Mouse (Mus musculus): ENCODE results near the gene Hist1h1e.
"Not testable (repeated sequence)": the region's sequence is repeated elsewhere in the genome, so short reads cannot be mapped to it uniquely, and the experiment has no call there.

The Hist1h1e gene

DNA sequence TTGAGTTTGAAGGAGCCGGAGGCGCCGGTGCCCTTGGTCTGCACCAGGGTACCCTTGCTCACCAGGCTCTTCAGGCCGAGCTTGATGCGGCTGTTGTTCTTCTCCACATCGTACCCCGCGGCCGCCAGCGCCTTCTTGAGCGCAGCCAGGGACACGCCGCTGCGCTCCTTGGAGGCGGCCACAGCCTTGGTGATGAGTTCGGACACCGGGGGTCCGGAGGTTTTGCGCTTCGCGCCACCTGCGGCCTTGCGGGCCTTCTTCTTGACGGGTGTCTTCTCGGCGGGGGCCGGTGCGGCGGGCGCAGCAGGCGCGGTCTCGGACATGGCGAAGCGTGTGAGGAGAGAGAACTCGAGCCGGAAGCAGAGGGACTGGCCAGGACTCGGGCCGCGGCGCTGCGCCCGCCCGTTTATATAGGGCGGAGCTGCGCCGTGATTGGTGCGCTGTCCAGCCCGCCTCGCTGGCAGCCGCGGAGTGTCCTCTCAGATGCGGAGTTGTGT, at the start of gene Hist1h1e:
Gene Hist1h1e (minus strand): TSS at position 384 of the 497 bp plus-strand sequence.
- DNase-seq (ENCODE audit: low read depth, low spot score) = not testable (repeated sequence)

DNA sequence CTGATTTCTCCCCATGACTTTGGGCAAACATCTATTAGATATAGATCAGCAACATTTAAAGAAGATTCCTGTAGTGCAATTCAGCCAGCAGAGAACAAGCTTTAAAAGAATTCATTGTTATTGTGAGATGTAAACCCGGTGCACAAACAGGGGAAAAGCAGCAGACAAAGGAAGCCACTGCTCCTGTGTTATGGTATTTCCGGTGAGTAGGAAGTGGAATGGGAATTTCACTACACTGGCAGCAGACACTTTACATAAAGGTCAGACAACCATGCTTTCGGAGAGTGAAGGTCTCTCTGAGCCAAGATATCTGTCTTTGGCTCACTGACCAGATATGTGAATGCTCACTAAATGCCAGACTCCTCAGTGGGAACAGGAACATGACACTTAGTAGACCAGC, 40.2 kb upstream of the Hist1h1e start:
- DNase-seq (ENCODE audit: low read depth, low spot score) = no peak

DNA sequence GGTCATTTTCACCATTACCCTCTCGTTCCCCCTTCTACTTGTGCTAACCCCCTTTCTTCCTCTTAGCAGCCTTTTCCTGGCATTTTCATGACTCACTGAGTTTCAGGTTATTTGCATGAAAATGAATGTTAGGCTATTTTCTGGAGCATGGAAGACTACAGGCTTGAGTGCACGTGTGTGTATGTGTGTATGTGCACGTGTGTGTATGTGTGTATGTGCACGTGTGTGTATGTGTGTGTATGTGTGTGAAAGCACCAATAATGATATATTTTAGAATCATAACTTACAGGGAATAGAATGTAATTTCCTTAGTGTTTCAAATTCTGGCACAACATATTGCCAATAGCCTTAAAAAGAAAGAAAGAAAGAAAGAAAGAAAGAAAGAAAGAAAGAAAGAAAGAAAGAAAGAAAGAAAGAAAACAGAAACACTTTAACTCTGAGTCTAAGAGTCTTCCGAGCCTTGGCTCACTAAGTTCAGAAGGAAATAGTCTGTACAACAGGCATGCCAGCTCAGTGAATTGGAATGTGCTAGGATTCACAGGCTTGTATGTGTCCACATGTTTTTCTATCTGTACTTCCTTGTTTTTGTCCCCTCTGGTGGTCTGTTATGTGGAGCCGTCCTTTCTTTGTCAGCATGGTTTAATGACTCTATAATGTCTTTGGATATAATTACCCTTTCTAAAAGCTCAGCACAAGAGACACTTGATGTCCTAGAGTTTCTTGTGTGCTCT, 37.4 kb upstream of the Hist1h1e start:
- no peak for DNase-seq (ENCODE audit: low read depth, low spot score)

DNA sequence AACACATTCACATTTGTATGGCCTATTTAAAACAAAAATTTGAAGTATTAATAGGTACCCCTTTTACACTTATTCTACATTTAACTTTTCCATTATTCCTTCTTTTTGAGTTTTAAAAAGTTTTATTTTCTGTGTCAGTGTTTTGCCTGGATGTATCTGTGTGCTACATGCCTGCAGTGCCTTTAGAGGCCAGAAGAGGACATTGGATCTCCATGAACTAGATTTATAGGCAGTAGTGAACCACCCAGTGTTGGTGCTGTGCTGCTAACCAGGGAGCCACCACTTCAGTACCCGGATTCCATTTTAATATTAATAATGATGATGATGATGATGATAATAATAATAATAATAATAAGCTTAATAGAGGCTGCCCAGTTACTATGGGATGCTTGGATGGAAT, 8.3 kb upstream of the Hist1h1e start:
- no peak for DNase-seq (ENCODE audit: low read depth, low spot score)

DNA sequence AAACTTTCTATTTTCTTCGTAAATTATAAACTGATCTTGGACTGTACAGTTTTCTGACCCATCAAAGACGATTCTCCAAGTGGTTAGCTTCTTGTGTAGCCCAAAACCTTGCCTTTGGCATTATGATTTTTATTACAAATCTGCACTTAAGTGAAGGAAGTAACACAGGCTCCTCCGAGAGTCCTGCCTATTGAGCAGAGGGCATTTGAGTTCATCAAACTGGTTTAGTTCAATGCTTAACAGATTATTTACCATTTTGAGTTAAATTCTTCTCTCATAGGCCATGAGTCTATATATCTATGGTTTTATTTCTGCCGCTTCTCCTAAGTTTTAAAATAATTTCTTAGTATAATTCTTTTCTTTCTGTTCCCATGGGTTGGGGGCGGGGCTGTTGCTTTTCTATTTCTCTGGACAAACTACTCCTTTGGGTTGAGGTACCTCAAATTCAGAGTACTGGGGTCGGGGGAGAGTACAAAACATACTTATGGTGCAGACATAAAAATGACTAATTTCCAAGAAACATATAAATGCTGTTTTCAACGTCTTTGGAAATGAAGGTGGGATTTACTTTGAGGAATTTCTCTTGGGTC, 598 bp upstream of the Hist1h1e start:
- no peak for DNase-seq (ENCODE audit: low read depth, low spot score)

DNA sequence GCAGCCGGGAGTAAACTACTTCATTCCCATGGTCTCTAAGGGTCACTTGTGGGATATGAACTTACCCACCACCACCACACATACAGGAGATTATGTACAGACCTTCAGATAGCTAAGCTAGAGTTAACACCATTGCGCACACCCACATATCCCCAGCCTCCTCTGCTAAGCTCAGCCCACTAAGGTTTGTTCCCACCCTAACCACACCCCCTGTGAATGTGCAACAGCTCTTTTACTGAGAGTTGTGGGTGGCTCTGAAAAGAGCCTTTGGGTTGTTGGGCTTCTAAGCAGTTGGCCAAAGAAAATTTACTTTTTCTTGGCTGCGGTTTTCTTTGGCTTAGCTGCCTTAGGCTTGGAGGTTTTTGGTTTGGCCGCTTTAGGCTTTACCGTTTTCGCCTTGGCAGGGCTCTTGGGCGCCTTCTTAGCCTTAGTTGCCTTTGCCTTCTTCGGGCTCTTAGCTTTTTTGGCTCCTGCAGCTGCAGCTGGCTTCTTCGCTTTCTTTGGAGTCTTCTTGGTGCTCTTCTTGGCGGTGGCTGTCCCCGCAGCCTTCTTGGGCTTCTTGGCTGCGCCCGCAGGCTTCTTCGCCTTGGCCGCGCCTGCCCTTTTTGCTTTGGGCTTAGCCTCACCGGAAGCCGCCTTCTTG, 705 bp downstream of the Hist1h1e start:
- peak; percentile 71 for DNase-seq (ENCODE audit: low read depth, low spot score)

GRCm38 (mm10) chr13:23620733-23621531, 1.4 kb downstream of the Hist1h1e start, which contains the start of gene Hist1h2be:
TSS of gene Hist1h2be (minus strand) at chr13:23621124.
- DNase-seq (ENCODE audit: low read depth, low spot score) = no peak

DNA sequence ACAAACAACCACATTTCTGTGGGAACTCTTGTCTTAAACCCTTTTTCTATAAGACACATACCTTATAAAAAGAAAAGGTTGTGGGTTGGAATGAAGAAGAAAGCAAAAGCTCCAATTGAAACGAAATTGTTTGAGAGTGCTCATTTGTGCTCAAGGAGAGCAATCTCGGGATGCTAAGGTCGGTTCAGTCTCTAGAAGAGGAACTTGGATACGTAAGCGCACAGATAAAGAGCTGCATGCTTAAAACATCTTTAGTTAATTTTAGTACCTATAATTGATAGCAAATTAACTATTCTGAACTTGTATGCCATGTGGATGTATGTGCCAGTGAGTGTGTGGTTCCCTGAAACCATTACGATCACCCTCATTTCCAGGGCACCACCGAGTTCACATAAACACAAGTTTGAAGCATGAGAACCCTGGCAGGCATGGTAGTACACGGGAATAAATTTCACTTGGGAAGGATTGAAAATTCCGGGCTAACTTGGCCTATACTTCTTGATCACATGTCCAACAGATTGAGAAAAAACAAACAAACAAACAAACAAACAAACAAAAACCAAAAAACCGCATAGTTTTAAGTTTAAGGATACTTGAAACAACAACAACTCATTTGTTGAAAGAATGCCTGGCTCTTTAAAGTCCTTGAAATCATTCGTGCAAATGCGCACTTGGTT, 2.2 kb downstream of the Hist1h1e start:
- no peak for DNase-seq (ENCODE audit: low read depth, low spot score)

DNA sequence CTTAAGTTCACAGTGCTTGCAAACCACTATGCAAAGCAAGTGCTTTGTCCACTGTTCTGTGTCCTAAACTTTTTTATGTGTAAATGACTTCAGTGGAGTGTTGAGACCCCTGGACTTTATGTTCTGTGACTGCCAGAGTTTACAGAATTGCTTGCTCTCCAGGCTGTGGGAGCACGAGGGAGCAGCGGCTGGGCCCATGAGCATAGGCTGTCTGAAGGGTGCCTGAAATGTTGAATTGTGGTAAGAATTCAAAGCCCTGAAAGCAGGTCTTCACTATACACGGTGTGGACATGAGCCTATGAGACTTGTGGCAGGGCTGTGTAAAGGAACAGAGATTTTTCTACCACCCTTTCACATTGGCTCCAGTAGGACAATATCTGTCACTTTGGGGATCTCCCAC, 10.7 kb downstream of the Hist1h1e start:
- no peak for DNase-seq (ENCODE audit: low read depth, low spot score)

DNA sequence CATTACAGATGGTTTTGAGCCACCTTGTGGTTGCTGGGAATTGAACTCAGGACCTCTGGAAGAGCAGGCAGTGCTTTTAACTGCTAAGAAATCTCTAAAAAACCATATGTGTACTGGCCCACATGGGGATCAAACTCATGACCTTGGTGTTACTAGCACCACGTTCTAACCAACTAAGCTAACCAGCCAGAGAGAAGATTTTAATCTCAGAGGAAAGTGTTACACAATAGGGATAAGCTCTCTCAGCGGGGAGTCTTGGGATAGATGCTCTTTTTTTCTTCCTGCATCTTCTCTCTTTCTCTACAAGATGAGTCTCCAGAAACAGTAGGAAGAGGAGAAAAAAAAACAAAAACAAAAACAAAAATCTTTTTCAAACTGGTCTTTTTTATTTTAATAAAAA, 12.0 kb downstream of the Hist1h1e start:
- DNase-seq (ENCODE audit: low read depth, low spot score) = no peak

DNA sequence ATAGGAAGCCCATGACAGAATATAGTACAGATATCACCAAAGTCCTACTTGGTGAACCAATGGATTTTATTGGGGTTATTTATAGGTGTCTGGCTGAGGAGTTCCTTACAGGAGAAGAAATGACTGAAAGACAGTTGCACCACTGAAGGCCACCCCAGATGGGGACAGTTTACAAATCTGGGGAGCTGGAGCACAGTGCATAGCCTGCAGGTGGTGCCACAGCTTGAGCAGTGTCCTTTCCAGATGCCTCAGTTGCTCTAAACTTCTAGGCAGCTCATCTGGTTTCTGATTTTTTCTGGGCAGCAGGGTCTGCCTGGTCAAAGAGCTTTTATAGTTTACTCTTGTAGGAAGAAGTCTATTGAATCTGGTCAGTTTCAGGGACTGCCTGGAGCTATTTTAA, 12.5 kb downstream of the Hist1h1e start:
- no peak for DNase-seq (ENCODE audit: low read depth, low spot score)

- no peak for DNase-seq (ENCODE audit: low read depth, low spot score)
These were observed 13.1 kb downstream of the Hist1h1e start for GRCm38 (mm10) chr13:23609209-23609608.

DNA sequence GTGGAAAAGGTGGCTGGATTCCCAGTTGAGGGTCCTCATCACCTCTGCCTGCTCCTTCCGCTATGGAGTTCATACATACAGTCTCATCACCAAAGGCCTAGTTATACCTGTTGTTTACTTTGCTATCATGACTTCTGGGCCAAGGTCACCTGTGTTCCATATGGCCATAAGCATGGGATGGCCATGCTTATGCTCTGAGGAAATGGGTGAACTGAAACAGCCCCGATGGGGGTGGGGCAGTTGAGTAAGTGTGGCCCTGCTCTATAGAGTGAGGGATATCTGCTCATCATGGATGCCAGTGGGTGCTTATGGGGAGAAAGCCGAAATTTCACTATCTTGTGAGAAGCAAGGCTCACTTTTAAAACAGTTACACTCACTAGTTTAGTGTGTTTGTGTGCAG, 17.3 kb downstream of the Hist1h1e start:
- no peak for DNase-seq (ENCODE audit: low read depth, low spot score)

GRCm38 (mm10) chr13:23604452-23604851, 17.9 kb downstream of the Hist1h1e start:
- DNase-seq (ENCODE audit: low read depth, low spot score) = no peak

GRCm38 (mm10) chr13:23603182-23603699, 19.1 kb downstream of the Hist1h1e start:
- DNase-seq (ENCODE audit: low read depth, low spot score) = no peak

DNA sequence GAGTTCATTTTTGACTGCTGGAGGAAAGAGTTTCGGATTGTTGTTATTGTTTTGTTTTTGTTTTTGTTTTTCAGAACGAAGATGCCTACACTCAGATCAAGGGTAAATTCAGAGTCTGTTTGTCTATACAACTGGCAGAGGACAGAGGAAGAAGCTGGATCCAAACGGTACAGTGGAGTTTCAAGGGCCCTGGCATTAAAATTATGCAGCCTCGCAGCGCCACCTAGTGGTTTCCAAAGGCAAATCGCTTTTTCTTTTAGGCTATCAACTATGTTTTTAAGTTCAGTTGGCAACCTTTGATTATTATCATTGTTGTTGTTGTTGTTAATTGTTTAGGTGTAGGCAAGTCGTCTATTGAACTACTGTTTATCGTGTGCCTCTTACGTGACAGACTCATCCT, 24.4 kb downstream of the Hist1h1e start:
- no peak for DNase-seq (ENCODE audit: low read depth, low spot score)

- DNase-seq (ENCODE audit: low read depth, low spot score) = no peak
These were observed 26.6 kb downstream of the Hist1h1e start for GRCm38 (mm10) chr13:23595622-23596372.

DNA sequence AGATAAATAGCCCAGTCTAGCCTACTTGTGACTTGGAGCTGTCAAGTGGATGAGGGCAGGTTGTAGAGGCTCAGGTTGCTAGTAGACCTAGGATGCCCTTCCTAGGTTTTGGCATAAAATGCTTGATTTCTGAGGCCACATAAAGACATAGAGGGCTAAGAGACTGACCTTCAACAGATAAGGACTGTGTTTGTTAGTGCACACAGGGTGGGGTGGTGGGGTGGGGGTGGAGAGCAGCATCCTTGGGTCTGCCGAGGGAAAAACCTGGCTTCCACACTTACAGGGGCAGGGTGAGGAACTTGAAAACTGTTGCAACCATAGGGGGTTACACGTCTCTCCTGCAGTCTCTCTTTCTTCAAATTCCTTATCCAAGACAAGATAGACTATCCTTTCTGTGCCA, 27.2 kb downstream of the Hist1h1e start:
- DNase-seq (ENCODE audit: low read depth, low spot score) = no peak

DNA sequence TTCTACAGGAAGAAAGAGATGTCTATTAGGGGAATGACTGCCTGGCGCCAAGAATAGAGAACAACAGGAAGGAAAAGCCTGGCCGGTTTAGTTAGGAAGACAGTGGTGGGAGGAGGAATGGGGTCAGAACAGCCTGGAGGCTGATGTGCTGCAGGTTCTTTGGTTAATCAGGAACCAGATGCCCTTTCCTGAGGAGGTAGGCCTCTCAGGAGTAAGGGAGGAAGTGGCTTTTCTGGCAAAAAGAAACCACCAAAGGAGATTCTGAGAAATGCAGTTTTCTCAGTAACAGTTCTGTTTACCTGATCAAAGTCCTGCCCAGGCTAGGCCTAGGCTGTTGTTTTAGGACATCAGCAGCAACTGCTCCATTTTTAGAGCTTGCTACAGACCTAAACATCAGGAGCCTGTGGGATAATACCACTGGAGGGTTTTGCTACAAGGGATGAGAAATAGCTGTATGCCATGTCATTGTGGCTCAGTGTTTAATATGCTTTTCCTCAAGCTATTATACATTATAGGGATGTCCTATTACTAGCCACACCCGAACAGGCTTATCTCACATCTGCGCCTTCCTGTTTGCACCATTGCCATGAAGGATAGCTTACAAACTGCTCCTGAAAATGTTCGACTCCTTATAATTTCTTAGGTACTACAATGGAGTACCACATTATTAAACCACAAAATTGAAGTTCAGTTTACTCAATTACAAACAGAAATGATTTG, 29.1 kb downstream of the Hist1h1e start:
- no peak for DNase-seq (ENCODE audit: low read depth, low spot score)

DNA sequence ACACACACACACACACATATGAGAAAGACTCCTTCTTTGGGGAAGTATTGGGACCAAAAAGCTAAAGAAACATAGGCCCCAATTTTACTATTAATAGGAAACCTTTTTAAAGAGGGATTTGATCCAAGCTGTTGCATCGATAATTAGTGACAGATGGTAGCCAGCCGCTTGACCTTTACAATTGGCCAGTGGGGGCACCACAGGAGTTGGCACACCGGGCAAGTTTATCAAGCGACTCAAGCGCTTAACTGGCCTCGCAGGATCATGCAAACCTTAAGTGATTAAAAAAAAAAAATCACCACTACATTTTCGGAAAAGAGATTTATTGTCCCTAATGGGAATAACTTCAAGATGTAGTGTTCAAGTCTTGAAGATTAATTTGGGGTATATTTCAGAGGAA, 29.7 kb downstream of the Hist1h1e start:
- no peak for DNase-seq (ENCODE audit: low read depth, low spot score)

Data from WW6 (cell line).